In the genomic region with DNA sequence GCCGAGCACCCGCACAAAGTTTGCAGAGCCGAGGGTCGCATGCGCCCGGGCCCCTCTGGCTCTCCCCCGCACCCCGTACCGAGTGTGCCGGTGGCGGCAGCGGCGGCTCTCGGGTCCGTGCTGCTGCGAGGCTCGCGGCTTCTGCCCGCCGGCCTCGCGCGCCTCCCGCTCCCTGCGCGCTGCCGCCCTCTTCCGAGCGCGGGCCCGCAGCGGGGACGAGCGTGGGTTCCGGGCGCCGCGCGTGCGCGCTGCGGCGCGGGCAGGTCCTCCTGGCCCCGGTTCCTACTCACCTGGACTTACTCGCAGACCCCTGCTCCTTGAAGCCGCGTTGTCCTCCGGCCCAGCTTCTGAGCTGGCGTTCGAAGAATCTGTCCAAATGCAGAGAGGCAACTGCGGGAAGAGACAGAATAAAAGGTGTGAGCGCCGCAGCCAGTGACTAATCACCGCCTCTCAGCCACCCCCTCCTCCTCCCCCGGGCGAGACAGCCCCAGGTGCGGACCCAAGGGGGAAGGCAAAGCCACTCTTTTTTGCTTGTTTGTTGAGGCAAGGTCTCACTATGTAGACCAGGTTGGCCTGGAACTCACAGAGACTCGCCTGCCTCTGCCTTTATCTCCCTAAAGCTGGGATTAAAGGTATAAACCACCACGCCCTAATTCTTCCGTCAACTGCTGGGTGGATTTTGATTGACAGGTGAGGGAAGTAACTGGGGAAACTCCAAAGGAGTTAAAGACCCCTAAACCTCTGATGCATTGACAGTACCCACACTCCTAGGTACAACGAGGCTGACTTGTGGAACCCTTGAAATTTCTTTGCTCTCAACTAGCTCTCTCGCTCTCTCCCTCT, we compare ENCODE assay signal across 8 mouse cellular contexts. TPM values are rescaled to one million over a fixed set of nuclear protein-coding genes. Genes with fewer than 3 reads are reported as not detected.
A peak's percentile ranks its signal among the peaks of the same experiment; 100 is the strongest.
DNase-seq lines count a peak whose midpoint lies in the region; ATAC-seq and TF ChIP-seq lines count a peak whose summit lies in the region.

No protein-coding gene starts in this region.

- no peaks in the 10 kb centered on the region for H3K36me3 ChIP-seq in embryonic facial prominence, embryonic 13.5 days
- H3K36me3 ChIP-seq in heart, postnatal 0 days (replicated peaks; ENCODE audit: control insufficient read depth, insufficient read depth, low read length) = no peaks in the 10 kb centered on the region

- no peak for TF ChIP-seq CTCF in heart, postnatal 0 days (IDR thresholded peaks at IDR 0.05; ENCODE audit: low read depth)

- peak; percentile 72 for ATAC-seq in embryonic facial prominence, embryonic 13.5 days (ENCODE audit: insufficient number of reproducible peaks, insufficient read depth, low FRiP score, low TSS enrichment, low read depth)
- peak; percentile 59 for ATAC-seq in heart, postnatal 0 days (ENCODE audit: insufficient read depth, low read depth)
- ATAC-seq in megakaryocyte-erythroid progenitor cell, adult 5-6 weeks (replicated peaks; ENCODE audit: low FRiP score, low TSS enrichment, poor library complexity, severe bottlenecking) = no peak

- peak overlapping the region; percentile 77 for H3K4me2 ChIP-seq in embryonic facial prominence, embryonic 13.5 days
- H3K4me2 ChIP-seq in heart, postnatal 0 days (ENCODE audit: low read depth, low read length) = peak overlapping the region; percentile 96

- peak overlapping the region; percentile 65 for H3K4me3 ChIP-seq in embryonic facial prominence, embryonic 13.5 days
- peak overlapping the region; percentile 64 for H3K4me3 ChIP-seq in heart, postnatal 0 days (ENCODE audit: low read depth, low read length)

- peaks cover 33% of the 10 kb centered on the region for H3K27me3 ChIP-seq in embryonic facial prominence, embryonic 13.5 days
- peaks cover 37% of the 10 kb centered on the region for H3K27me3 ChIP-seq in heart, postnatal 0 days (ENCODE audit: control insufficient read depth, insufficient read depth, low read length)

- H3K9me3 ChIP-seq in embryonic facial prominence, embryonic 13.5 days = no peaks in the 10 kb centered on the region
- H3K9me3 ChIP-seq in heart, postnatal 0 days (replicated peaks; ENCODE audit: control insufficient read depth, low read length) = no peaks in the 10 kb centered on the region

- 2% methylated on average over 63 of the region's 63 CpGs for WGBS in embryonic facial prominence, embryonic 13.5 days
- 2% methylated on average over 62 of the region's 63 CpGs for WGBS in heart, postnatal 0 days

- peak; percentile 41 for DNase-seq in ES-CJ7 (ENCODE audit: low read depth, low spot score)
- peak; percentile 27 for DNase-seq in adrenal gland, adult 8-10 months
- peak; percentile 25 for DNase-seq in heart, postnatal 0 days (ENCODE audit: low spot score)
- DNase-seq in kidney, postnatal 36 days = peak; percentile 45 to 79
- DNase-seq in lung, postnatal 36 days = peak; percentile 53
- peak; percentile 54 for DNase-seq in right cerebral cortex, postnatal 4 days

- H3K27ac ChIP-seq in embryonic facial prominence, embryonic 13.5 days = peak overlapping the region; percentile 11; the same call in 1 of the 2 replicates
- H3K27ac ChIP-seq in heart, postnatal 0 days (ENCODE audit: low read depth) = no peak overlapping the region

- H3K4me1 ChIP-seq in embryonic facial prominence, embryonic 13.5 days = peaks cover 30% of the 10 kb centered on the region
- H3K4me1 ChIP-seq in heart, postnatal 0 days (ENCODE audit: control insufficient read depth, insufficient read depth) = peaks cover 16% of the 10 kb centered on the region; the same call in 1 of the 2 replicates

- H3K9ac ChIP-seq in embryonic facial prominence, embryonic 13.5 days = peak overlapping the region; percentile 77
- H3K9ac ChIP-seq in heart, postnatal 0 days (replicated peaks; ENCODE audit: low read depth, low read length) = peak overlapping the region; percentile 47; the same call in 1 of the 2 replicates

- no peak for TF ChIP-seq EP300 in heart, postnatal 0 days (IDR thresholded peaks at IDR 0.05; ENCODE audit: low read depth)

RNA-seq across cellular contexts. Expression of a gene that starts 0.6 kb away (rescaled TPM):
- total RNA-seq in adrenal gland, adult 8-10 months (2022) = 10 to 100 TPM in 2 of 4 experiments, 1 to 10 TPM in 2; 5.7 to 16.5 (median 9.4) TPM
- polyA plus RNA-seq in embryonic facial prominence, embryonic 13.5 days (2015; fragmentation: Nextera tagmentation; extraction: Ambion mirVana) = 16.6 and 19.9 TPM in 2 replicates
- total RNA-seq in heart, postnatal 0 days (2014; rRNA removed; ENCODE audit: low replicate concordance) = 1.3 and 8.2 TPM in 2 replicates
- 1.4 and 2.4 TPM in 2 replicates for polyA plus RNA-seq in heart, postnatal 0 days (2015; fragmentation: Nextera tagmentation; extraction: Ambion mirVana)
- not detected in 2 replicates for total RNA-seq in megakaryocyte-erythroid progenitor cell, adult 5-6 weeks (2014; fragmentation: Nextera tagmentation)
- total RNA-seq in megakaryocyte-erythroid progenitor cell, adult 5-6 weeks (2017) = not detected in 2 replicates
